Mouse (Mus musculus) cerebellum, adult 11-12 months (tissue): ENCODE measurements around the gene Pla1a.

Experiments used
- DNase-seq: peaks from one replicate; pipeline ENCODE4 v3.0.0; 2022

The Pla1a gene

DNA sequence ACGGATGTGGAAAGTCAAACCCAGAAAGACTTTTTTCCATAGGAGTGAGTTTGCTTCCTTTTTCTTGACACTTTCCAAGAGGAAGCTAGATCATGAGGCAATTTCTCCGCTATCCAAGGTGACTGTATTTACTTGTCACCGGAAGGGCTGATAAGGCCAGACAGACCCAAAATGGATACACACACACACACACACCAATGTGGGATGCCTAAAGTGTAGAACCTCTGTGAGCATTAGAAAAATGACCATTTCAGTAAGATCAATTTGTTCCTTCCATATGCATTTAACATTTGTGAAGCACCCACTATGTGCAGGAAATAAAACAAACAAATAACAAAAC, 69.7 kb downstream of the Pla1a start:
- no peak for DNase-seq

DNA sequence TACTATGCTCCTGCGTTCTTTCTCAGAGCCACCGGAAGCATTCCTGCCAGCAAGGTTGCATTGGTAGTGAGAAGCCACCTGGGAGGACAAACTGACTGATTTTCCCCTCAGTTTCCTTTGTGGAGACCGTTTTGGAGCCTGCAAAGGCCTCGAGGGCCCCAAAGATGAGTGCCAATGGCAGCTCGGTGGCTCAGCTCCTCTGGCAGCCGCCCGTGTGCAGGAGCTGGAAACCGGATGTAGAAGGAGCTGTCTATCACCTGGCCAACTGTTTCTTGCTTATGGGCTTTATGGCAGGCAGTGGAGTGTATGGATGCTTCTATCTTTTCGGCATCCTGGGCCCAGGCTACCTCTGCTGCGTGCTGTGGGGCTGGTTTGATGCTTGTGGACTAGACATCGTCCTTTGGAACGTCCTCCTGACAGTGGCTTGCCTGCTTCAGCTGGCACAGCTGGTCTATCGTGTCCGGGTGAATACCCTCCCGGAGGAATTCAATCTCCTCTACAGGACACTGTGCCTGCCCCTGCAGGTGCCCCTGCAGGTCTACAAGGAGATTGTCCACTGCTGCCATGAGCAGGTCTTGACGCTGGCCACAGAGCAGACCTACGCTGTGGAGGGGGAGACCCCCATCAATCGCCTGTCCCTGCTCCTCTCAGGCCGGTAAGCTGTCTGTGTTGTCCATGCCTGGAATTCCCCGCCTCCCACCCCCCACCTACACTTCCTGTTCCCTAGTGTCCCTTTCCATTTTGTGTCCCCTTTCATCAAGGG, 70.3 kb downstream of the Pla1a start:
- DNase-seq: no peak

DNA sequence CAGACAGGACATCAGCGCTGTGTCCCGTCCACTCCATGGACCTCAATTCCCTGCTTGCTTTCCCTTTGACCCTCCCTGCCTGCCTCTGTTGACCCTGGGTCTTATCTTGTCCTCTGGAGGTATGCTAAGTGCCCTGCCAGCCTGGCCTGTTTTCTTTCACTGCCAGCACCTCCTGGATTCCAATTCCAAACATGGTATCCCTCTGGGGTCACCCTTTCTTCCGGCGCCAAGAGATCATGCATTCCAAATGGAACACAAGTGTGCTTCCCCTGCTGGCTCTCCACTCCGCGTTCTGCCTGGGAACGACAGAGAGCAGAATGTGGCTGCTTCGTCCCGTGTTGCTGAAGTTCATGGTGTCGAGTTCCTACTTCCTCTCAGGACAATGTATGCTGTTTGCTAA, 71.0 kb downstream of the Pla1a start, which contains the start of gene Popdc2:
Gene Popdc2, plus strand, starts transcription at position 277 of the 400 bp plus-strand sequence.
- DNase-seq: no peak

DNA sequence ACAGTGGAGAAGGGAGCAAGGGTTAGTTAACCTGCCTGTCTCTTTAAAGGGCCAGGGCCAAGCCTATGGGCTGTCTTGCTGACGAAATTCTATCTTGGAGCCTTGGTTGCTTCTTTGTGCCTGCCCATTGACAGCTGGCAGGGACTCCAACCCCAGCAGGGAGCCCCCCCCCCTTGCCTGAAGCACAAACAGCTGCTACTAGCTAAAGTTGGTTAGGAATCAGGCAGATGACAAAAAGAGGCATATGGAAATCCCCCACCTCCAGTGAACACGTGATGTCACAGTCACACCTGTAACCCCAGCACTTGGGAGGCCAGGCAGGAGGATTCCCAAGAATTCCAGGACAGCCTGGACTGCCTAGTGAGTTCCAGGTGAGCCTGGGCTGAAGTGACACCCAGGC, 72.6 kb downstream of the Pla1a start:
- DNase-seq: no peak

DNA sequence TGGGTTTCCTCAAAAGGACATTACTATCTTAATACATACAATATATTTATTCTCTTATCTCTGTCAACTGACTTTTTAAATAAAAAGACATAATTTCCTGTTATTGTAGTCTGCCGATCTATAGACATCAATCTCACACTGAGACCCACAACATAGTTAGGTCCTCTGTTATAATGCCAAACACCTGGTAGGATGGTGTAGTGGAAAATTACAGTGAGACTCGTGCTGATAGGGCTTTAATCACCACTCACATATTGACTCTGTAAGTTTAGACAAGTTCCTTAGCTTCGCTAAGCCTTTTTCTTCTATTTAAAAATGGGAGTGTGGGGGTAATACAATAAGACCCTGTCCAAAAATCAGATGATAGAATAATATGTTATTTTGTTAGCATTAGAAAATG, 73.1 kb downstream of the Pla1a start:
- DNase-seq: no peak

DNA sequence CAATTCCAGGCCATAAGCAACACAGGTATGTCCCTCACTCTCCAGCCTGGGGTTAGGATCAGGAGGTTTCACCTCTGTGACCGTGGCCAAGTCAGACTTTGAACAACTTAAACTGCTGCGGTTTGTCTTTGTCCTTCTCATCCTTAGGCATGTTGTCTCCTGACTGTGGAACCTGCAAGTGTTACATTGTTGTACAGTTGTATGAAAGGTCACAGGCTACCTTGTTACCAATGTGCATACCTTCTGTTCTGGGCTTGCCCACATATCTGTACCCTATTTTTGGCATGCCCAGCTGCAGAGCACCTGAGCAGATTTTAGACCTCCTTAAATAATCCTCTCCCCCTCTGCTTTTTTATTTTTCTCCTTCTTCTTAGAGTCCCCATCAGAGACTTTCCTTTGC, 73.7 kb downstream of the Pla1a start:
- no peak for DNase-seq

DNA sequence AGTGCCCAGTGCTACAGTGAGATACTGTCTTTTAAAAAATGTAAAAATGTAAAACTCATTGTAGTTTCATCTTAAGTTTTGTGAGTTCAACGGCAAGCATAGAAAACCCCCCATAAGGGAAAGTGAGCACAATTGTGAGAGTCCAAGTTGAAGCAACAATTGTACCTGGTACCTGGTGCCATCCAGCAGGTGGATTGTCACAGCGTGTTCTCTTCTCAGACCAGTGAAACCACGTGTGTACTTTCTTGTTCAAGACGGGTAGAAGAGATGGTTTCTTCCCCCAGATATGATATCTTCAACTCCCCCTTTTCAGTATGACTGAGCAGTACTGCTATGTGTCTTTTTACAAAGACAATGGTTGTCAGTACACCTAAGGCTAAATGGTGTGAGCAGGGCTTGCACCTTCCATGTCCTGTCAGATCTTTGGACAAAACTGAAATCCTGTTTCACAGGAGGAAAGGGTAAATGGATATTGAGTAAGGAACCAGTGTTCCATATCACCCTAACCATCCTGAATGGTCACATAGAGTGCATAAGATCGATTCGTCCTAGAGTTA, 74.6 kb downstream of the Pla1a start:
- no peak for DNase-seq

DNA sequence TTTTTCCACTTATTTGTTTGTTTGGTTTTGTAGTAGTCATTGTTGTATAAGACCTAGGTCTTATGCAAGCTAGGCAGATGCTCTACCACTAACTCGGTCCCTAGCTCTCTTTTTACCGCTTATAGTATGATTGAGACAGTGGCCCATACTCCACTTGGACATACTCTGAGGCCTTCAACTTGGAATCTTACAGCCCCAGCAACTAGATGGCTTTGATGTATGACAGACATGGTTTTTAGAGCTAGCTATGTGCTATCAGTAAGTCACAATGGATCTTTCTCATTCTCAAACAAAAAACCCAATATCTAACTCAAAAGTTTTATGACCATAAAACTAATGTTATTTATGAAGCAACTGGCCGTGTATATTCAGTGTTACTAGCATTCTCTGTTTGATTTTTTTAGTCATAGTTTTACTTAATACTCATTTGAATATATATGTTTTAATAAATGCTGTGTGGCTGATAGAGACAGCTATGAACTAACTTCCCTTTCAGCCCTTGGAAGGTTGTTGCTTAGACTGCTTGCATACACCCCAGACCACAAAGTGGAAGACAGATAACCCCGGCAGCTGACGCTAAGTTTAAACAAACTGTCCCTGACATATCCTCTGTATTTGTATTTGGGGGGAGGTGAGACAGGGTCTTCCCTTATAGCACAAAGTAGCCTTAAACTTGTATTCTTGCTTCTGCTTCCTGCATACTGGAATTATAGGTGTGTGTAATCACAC, 78.6 kb downstream of the Pla1a start:
- no peak for DNase-seq

DNA sequence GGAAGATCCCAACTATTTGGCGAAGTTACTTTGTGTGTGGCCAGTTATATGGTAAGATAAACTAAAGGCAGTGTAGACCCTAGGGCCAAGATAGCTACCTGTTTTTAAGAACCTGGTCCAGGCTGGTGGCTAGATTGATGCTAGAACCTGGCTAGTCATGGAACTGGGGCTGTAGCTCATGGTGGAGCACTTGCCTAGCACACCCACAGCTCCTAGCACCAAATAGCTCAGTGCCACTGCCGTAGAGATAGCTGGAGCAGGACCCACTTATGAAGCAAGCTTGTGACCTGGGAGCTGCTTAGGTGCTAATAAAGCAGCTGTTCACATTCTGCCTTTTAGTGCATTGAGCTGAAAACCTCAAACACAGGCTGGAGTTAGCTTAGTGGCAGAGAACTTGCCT, 79.3 kb downstream of the Pla1a start:
- DNase-seq: no peak

DNA sequence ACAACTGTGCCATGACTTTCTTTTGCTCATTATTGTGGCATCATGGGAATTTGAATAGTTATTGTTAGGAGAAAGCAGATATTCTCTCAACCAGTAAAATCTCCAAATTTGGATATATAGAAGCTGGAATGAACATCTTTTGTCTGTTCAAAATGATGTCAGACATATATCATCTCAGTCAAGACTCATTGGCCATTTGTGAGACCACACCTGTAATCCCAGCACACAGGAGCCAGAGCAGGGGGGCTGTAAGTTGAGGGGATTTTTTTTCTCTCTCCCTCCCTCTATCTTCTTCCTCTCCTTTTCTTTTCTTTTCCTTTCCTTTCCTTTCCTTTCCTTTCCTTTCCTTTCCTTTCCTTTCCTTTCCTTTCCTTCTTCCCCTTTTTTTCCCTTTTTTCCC, 80.1 kb downstream of the Pla1a start:
- no peak for DNase-seq

DNA sequence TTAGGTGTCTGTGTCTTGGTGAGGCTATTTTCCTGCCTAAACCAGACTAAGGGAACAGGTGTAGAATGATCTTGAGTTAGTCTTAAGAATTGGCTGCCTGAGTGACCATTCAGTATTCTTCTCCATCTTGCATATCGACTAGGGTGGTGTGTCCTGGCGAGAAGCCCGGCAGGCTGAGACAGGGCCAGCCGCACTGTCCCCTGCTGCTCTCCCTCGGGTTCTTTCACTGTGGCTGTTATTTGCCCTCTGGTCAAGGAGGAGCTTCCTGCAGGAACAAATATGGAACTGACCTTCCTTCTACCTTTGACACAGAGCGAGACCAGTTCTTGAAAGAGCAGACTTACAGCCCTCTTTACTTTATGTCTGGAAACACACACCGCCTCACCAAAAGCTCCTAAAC, 80.9 kb downstream of the Pla1a start:
- no peak for DNase-seq

DNA sequence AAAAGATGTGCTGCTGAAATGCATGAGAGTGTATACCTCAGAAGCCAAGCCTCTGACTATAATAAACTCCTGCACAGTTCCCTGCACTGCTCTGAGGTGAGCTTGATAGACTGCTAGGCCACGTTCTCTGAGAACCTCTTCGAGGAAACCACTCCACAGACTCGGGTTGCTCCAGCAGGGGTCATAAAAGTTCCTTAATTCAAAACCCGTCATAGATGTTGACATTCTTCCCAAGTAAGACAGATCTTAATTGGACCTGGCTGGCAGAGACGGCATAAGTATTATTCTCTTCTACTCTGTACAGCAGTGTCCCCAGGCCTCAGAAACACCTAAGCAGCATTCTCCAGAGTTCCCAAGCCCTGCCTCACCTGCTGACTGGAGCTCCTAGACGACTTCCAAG, 82.0 kb downstream of the Pla1a start:
- no peak for DNase-seq

DNA sequence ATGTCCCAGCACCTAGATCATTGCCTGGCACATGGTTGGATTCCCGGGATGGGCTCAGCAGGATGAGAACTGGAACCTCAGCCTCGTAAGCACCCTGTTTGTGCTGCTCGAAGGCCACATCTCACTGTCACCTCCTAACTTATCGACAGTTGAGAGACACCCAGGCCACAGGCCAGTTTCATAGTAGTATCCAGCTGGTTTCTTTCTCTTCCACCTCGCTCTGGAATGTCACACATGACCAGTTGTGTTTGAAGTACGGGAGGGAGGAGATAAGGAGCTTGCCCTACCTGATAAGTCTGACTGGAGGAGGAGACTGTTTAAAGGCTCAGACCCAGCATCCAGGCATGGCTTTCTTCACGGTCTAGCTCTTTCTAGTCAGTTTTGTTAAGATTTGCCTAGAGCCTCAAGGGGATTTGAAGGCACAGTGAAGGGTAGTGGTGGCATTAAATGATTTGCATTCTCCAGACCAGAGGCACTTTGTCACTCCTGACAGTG, 82.5 kb downstream of the Pla1a start:
- no peak for DNase-seq

DNA sequence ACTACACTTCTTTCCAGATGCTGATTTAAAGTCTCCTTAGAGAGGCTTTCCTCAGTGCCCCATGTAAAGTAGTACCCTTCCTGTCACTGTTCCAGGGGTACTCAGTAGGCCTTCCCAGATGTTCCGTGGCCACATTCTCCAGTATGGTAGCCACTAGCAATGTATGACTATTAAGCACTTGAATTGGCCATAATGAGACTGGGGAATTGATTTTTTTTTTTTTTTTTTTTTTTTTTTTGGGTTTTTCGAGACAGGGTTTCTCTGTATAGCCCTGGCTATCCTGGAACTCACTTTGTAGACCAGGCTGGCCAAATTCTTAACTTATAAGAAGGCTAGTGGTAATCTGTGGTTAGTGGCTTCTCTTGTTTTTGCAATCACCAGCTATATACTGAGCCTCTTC, 83.1 kb downstream of the Pla1a start:
- DNase-seq: no peak

DNA sequence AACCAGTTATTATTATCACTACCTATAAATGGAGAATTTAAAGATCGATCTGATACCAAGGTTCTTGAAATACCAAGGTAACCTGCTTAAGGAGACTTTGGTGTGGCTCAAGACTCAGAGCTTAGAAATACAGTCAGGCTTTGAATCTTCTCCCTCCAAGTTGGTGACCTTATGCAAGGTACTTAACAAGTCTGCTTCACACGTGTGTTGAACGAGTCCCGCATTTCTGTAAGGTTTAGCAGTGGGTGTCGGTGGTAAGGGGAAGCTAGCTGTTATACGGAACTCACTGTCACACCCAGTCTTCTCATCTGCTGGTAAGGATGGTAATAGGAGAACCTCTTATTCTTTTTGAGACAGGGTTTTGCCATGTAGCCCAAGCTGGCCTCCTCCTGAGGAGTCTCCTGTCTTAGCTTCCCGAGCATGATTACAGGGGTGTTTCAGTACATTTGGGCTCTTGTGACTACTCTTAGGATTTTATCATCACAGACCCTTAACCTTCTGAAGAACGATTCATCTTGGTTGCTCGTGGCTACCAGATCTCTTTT, 84.7 kb downstream of the Pla1a start:
- DNase-seq: no peak

DNA sequence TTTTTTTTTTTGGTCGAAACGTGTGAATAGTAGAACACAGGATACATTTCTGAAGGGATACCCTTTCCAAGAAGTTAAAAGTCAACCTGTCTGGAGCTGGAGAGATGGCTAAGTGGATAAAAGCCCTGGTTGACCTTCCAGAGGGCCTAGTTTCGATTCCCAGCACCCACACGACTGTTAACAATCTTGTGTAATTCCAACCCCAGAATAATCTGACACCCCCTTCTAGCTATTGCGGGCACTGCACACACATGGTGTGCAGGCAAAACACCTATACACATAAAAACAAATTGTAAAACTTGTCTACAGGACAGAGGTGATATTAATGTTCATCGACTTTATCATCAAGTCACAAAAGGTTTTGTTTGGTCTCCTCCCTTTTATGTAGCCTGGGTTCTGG, 85.4 kb downstream of the Pla1a start:
- DNase-seq: no peak

DNA sequence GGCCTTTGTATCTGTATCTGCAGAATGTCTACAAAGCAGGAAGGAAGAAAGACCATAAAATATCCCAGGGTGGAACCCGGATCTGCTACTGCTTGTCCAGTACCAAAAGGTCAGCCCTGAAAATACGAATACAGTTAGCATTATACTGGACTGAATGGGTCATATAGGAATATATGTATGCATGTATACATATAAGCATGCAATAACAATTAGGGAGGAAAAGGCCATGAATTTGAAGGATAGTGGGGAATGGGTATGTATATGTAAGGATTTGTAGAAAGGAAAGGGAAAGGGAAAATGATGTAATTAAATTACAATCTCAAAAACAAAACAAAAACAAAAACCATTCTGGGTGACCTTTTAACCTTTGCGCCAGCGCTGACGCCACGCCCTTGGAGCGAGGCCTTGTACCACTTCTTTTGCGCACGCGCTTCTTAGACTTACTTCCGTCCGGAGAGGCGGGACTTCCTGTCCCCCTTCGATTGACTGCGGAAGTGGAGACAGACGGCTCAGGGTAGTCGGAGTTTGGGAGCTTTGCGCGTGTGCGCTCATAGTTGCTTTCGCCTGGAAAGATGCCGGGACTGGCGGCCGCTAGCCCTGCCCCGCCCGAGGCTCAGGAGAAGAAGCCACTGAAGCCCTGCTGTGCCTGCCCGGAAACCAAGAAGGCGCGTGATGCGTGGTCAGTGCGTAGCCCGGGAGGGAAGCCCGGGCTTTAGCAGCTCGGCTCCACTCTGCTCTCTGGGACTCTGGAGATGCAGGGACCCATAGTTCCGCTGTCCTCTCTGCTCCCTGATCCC, 86.2 kb downstream of the Pla1a start, which contains the start of the genes Cox17 and Gm21987:
Gene Cox17, plus strand, starts transcription at position 463 of the 797 bp plus-strand sequence.
Gene Gm21987, plus strand, starts transcription at position 512 of the 797 bp plus-strand sequence.
- DNase-seq: peak; percentile 96
